Mouse (Mus musculus) MEL (cell line): ENCODE measurements at regions not wholly inside any gene's neighbourhood (a gene's known extent, or its start where the extent isn't known, plus 50 kb on each side); places are given as distances from the start of the nearest gene placed in this dataset.

Experiments used
- DNase-seq: peaks from one replicate; pipeline ENCODE4 v3.0.0; 2011; ENCODE audit warnings: low read depth, low spot score
- H3K27ac ChIP-seq: 2 replicates; pipeline ENCODE4 v1.5.1; 2012; ENCODE audit warnings: low read depth, mild to moderate bottlenecking, control low read depth, low read length, moderate library complexity; ENCODE audit not compliant: control insufficient read depth
- H3K27me3 ChIP-seq, 2 experiments: fragments of 150-350 bp in 1 of 2; sonication (generic) in 1 of 2; 2 replicates each; pipeline ENCODE4 v1.6.1; 2012; ENCODE audit warnings: low read length in 2 of 2, mild to moderate bottlenecking in 2 of 2, improper control_type of control experiment in 1 of 2, moderate library complexity in 1 of 2; ENCODE audit not compliant: insufficient read depth in 2 of 2, control insufficient read depth in 1 of 2
- H3K36me3 ChIP-seq, 2 experiments: 2 replicates each; pipeline ENCODE4 v1.6.1; 2012 to 2014; ENCODE audit warnings: low read length in 2 of 2, improper control_type of control experiment in 1 of 2, inconsistent platforms in 1 of 2, mild to moderate bottlenecking in 1 of 2; ENCODE audit not compliant: insufficient read depth in 2 of 2, control insufficient read depth in 1 of 2
- H3K4me1 ChIP-seq, 2 experiments: fragments of 150-350 bp in 1 of 2; sonication (generic) in 1 of 2; 2 replicates each; pipeline ENCODE4 v1.6.1; 2012; ENCODE audit warnings: low read length in 2 of 2, improper control_type of control experiment in 1 of 2, mild to moderate bottlenecking in 1 of 2; ENCODE audit not compliant: insufficient read depth in 2 of 2, control insufficient read depth in 1 of 2
- H3K4me3 ChIP-seq, 2 experiments: fragments of 150-350 bp in 1 of 2; sonication (generic) in 1 of 2; 2 replicates each; pipeline ENCODE4 v1.5.1; 2012; ENCODE audit warnings: low read depth in 2 of 2, low read length in 2 of 2, mild to moderate bottlenecking in 2 of 2, moderate library complexity in 2 of 2, control low read depth in 1 of 2, improper control_type of control experiment in 1 of 2; ENCODE audit not compliant: control insufficient read depth in 1 of 2, insufficient read depth in 1 of 2
- H3K79me2 ChIP-seq: 2 replicates; pipeline ENCODE4 v1.6.1; 2012; ENCODE audit warnings: mild to moderate bottlenecking, low read length, moderate library complexity; ENCODE audit not compliant: control insufficient read depth, poor library complexity, insufficient read depth
- H3K9ac ChIP-seq: 2 replicates; pipeline ENCODE4 v1.6.1; 2012; ENCODE audit warnings: low read depth, mild to moderate bottlenecking, control low read depth, low read length, moderate library complexity; ENCODE audit not compliant: control insufficient read depth, poor library complexity, severe bottlenecking
- H3K9me3 ChIP-seq: fragments of 150-350 bp; sonication (generic); replicated peaks from 2 replicates; pipeline ENCODE4 v1.6.1; 2012; ENCODE audit warnings: mild to moderate bottlenecking, low read length, improper control_type of control experiment, moderate library complexity; ENCODE audit not compliant: insufficient read depth
- BHLHE40 ChIP-seq: IDR thresholded peaks from 2 replicates; pipeline ENCODE4 v1.6.1; 2012; ENCODE audit warnings: low read depth, mild to moderate bottlenecking, inconsistent platforms, low read length, improper control_type of control experiment, borderline replicate concordance
- CHD2 ChIP-seq: IDR thresholded peaks from 2 replicates; pipeline ENCODE4 v1.6.1; 2011; ENCODE audit warnings: low read length, improper control_type of control experiment
- E2F4 ChIP-seq: IDR thresholded peaks from 2 replicates; pipeline ENCODE4 v1.6.1; 2011; ENCODE audit warnings: low read depth, low read length, improper control_type of control experiment, borderline replicate concordance
- ELF1 ChIP-seq: IDR thresholded peaks from 2 replicates; pipeline ENCODE4 v1.6.1; 2014; ENCODE audit warnings: low read depth, mild to moderate bottlenecking, inconsistent platforms, low read length, improper control_type of control experiment, moderate library complexity
- GABPA ChIP-seq: IDR thresholded peaks from 2 replicates; pipeline ENCODE4 v1.6.1; 2012; ENCODE audit warnings: low read depth, mild to moderate bottlenecking, inconsistent platforms, low read length, improper control_type of control experiment, moderate library complexity
- GATA1 ChIP-seq: IDR thresholded peaks from 2 replicates; pipeline ENCODE4 v1.6.1; 2011; ENCODE audit warnings: low read depth, low read length, improper control_type of control experiment
- HCFC1 ChIP-seq: IDR thresholded peaks from 2 replicates; pipeline ENCODE4 v1.6.1; 2012; ENCODE audit warnings: low read depth, mild to moderate bottlenecking, inconsistent platforms, low read length, improper control_type of control experiment, moderate library complexity
- JUND ChIP-seq: IDR thresholded peaks from 2 replicates; pipeline ENCODE4 v1.6.1; 2011; ENCODE audit warnings: low read depth, mild to moderate bottlenecking, improper control_type of control experiment, low read length
- KAT2A ChIP-seq: conservative IDR thresholded peaks from 2 replicates; pipeline ENCODE4 v1.6.1; 2012; ENCODE audit warnings: low read depth, low read length, improper control_type of control experiment, inconsistent platforms
- MAFK ChIP-seq: IDR thresholded peaks from 2 replicates; pipeline ENCODE4 v1.6.1; 2011; ENCODE audit warnings: low read depth, mild to moderate bottlenecking, low read length, improper control_type of control experiment, borderline replicate concordance
- MAX ChIP-seq: IDR thresholded peaks from 2 replicates; pipeline ENCODE4 v1.6.1; 2011; ENCODE audit warnings: low read length, improper control_type of control experiment
- MAZ ChIP-seq: IDR thresholded peaks from 2 replicates; pipeline ENCODE4 v1.6.1; 2012; ENCODE audit warnings: low read depth, mild to moderate bottlenecking, inconsistent platforms, low read length, improper control_type of control experiment
- MXI1 ChIP-seq: IDR thresholded peaks from 2 replicates; pipeline ENCODE4 v1.6.1; 2011; ENCODE audit warnings: mild to moderate bottlenecking, low read depth, low read length, improper control_type of control experiment
- MYB ChIP-seq: IDR thresholded peaks from 2 replicates; pipeline ENCODE4 v1.6.1; 2011; ENCODE audit warnings: mild to moderate bottlenecking, low read depth, low read length, improper control_type of control experiment
- MYC ChIP-seq: IDR thresholded peaks from 2 replicates; pipeline ENCODE4 v1.6.1; 2011; ENCODE audit warnings: low read depth, mild to moderate bottlenecking, low read length, improper control_type of control experiment, moderate library complexity
- NELFE ChIP-seq: IDR thresholded peaks from 2 replicates; pipeline ENCODE4 v1.6.1; 2011; ENCODE audit warnings: low read depth, low read length, improper control_type of control experiment
- NRF1 ChIP-seq: IDR thresholded peaks from 2 replicates; pipeline ENCODE4 v1.6.1; 2014; ENCODE audit warnings: low read depth, mild to moderate bottlenecking, inconsistent platforms, low read length, improper control_type of control experiment, moderate library complexity; ENCODE audit not compliant: poor library complexity, insufficient read depth, severe bottlenecking
- POLR2A ChIP-seq, 2 experiments: IDR thresholded peaks; 2 replicates each; pipeline ENCODE4 v1.6.1; 2011 to 2012; ENCODE audit warnings: low read length in 2 of 2, mild to moderate bottlenecking in 2 of 2, control low read depth in 1 of 2, improper control_type of control experiment in 1 of 2, low read depth in 1 of 2, moderate library complexity in 1 of 2; ENCODE audit not compliant: control insufficient read depth in 1 of 2, insufficient read depth in 1 of 2, poor library complexity in 1 of 2
- POLR2AphosphoS2 ChIP-seq: IDR thresholded peaks from 2 replicates; pipeline ENCODE4 v1.6.1; 2011; ENCODE audit warnings: low read length, improper control_type of control experiment
- POLR2AphosphoS5 ChIP-seq: IDR thresholded peaks from 2 replicates; pipeline ENCODE4 v1.6.1; 2012; ENCODE audit warnings: low read depth, borderline replicate concordance, mild to moderate bottlenecking, inconsistent platforms, low read length, moderate library complexity, mixed read lengths
- RAD21 ChIP-seq: IDR thresholded peaks from 2 replicates; pipeline ENCODE4 v1.6.1; 2011; ENCODE audit warnings: mild to moderate bottlenecking, low read depth, low read length, improper control_type of control experiment
- RCOR1 ChIP-seq: IDR thresholded peaks from 2 replicates; pipeline ENCODE4 v1.6.1; 2012; ENCODE audit warnings: low read depth, mild to moderate bottlenecking, inconsistent platforms, low read length, improper control_type of control experiment
- TAL1 ChIP-seq: IDR thresholded peaks from 2 replicates; pipeline ENCODE4 v1.6.1; 2012; ENCODE audit warnings: mild to moderate bottlenecking, inconsistent platforms, low read length, moderate library complexity, mixed read lengths
- TBP ChIP-seq: IDR thresholded peaks from 2 replicates; pipeline ENCODE4 v1.8.0; 2011; ENCODE audit warnings: low read depth, low read length, improper control_type of control experiment
- TCF12 ChIP-seq: IDR thresholded peaks from 2 replicates; pipeline ENCODE4 v1.6.1; 2014; ENCODE audit warnings: low read depth, mild to moderate bottlenecking, inconsistent platforms, low read length, improper control_type of control experiment, moderate library complexity
- UBTF ChIP-seq: IDR thresholded peaks from 2 replicates; pipeline ENCODE4 v1.6.1; 2012; ENCODE audit warnings: low read depth, mild to moderate bottlenecking, inconsistent platforms, low read length, improper control_type of control experiment, moderate library complexity, borderline replicate concordance; ENCODE audit not compliant: insufficient read depth
- USF1 ChIP-seq: IDR thresholded peaks from 2 replicates; pipeline ENCODE4 v1.6.1; 2014; ENCODE audit warnings: low read depth, mild to moderate bottlenecking, inconsistent platforms, low read length, improper control_type of control experiment, moderate library complexity
- USF2 ChIP-seq, 2 experiments: IDR thresholded peaks; 2 replicates each; pipeline ENCODE4 v1.6.1; 2011 to 2012; ENCODE audit warnings: improper control_type of control experiment in 2 of 2, low read length in 2 of 2, borderline replicate concordance in 1 of 2, inconsistent platforms in 1 of 2, low read depth in 1 of 2, mild to moderate bottlenecking in 1 of 2; ENCODE audit not compliant: insufficient read depth in 1 of 2
- ZKSCAN1 ChIP-seq: IDR thresholded peaks from 2 replicates; pipeline ENCODE4 v1.6.1; 2012; ENCODE audit warnings: low read depth, mild to moderate bottlenecking, inconsistent platforms, low read length, improper control_type of control experiment, moderate library complexity
- ZNF384 ChIP-seq: IDR thresholded peaks from 2 replicates; pipeline ENCODE4 v1.6.1; 2012; ENCODE audit warnings: low read depth, mild to moderate bottlenecking, inconsistent platforms, low read length, improper control_type of control experiment

DNA sequence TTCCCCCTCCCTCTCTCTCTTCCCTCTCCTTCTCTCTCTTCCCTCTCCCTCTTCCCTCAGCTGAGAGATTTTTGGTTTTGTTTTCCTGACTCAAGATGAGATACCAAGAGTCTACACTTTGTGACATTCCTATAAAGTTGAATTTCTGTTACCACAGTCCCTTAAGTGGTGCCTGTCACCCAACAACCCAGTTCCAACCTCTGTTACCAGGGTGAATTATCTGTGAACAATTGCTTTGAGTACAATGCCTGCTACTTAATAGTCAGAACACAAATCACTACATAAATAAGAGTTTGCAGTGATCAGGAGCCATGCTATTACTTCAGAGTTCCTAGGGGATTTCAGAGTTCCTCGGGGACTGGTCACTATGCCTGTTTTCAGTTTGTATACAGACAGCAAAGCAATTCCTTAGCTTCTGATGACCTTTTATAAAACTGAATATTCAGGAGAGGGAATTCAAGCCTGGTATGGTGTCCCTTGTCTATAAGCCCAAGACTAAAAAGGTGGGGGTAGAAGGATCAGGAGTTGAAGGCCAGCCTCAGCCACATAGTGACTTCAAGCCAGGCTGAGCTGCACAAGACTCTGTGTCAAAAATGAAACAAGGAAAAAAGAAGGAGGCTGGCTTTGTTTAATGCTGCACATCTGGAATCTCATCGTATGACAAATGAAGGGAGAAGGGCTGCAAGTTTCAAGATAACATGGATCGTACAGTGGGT, 99.2 kb upstream of the F13a1 start:
- Histone ChIP-seq H3K36me3 (no peaks in the 10 kb centered on the region), H3K9ac (no peak overlapping the region), H3K27me3 (no peaks in the 10 kb centered on the region), H3K79me2 (no peaks in the 10 kb centered on the region), H3K9me3 (no peaks in the 10 kb centered on the region), H3K27ac (no peak overlapping the region), H3K4me1 (no peaks in the 10 kb centered on the region), H3K4me3 (no peak overlapping the region)
- TF ChIP-seq UBTF (no peak), MYC (no peak), TAL1 (no peak), TBP (no peak), BHLHE40 (no peak), MAX (no peak), MYB (no peak), POLR2AphosphoS5 (no peak), NRF1 (no peak), MAZ (no peak), ELF1 (no peak), ZNF384 (no peak), GABPA (no peak), MAFK (no peak), E2F4 (no peak), USF2 (IDR thresholded peaks at IDR 0.05; ENCODE audit: borderline replicate concordance in 1 of 2, insufficient read depth in 1 of 2, low read depth in 1 of 2, low read length in 2 of 2) (no peak), NELFE (no peak), KAT2A (no peak), CHD2 (no peak), RCOR1 (no peak)
- no peak for DNase-seq

- Histone ChIP-seq H3K4me3 (no peak overlapping the region), H3K36me3 (no peaks in the 10 kb centered on the region), H3K4me1 (no peaks in the 10 kb centered on the region), H3K79me2 (no peaks in the 10 kb centered on the region), H3K27ac (no peak overlapping the region), H3K27me3 (no peaks in the 10 kb centered on the region), H3K9me3 (no peaks in the 10 kb centered on the region), H3K9ac (no peak overlapping the region)
- TF ChIP-seq RAD21 (no peak), POLR2AphosphoS2 (no peak), HCFC1 (no peak), MYC (no peak), POLR2AphosphoS5 (no peak), MXI1 (no peak), GATA1 (no peak), USF1 (no peak), MAFK (no peak), NELFE (no peak), NRF1 (no peak), GABPA (no peak), JUND (no peak), TCF12 (no peak), ZKSCAN1 (no peak), POLR2A (IDR thresholded peaks at IDR 0.05; ENCODE audit: control insufficient read depth in 1 of 2, insufficient read depth in 1 of 2, low read depth in 1 of 2, low read length in 2 of 2, poor library complexity in 1 of 2) (no peak)
- no peak for DNase-seq
These were observed 98.6 kb upstream of the F13a1 start for GRCm38 (mm10) chr13:37148627-37149026.
